16 mouse cellular contexts compared by ENCODE assay signal in the genomic region with DNA sequence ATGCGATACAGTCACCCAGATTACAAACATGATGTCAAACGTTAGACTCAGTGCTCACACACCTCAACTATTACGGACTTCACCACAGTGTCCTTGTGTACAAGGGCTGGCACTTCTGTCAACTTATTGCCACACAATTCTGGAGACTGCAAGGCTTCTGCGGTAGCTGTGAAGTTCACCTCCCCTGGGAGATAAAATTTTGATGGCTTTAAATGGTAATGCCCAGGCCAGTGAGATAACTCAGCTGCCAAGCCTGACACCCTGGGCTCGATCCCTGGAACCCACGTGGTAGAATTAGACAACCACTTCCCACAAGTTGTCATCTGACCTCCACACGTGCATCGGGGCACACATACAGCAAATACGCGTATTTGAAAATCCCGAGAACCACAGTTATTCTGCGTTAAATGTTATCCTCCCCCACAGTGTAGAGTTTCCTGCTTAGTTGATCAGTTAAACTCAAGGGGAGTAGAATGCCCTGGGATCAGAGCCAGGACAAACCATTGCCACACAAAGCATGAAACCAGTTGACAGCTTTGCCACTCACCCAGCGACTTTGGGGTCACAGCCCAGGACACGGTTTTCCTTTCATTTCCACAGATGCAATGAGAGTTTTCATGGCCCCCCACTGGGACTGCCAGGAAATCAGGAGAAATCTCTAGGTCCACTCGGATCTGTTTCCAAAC. TPM values are rescaled to one million over a fixed set of nuclear protein-coding genes. Genes with fewer than 3 reads are reported as not detected.
A peak's percentile ranks its signal among the peaks of the same experiment; 100 is the strongest.
DNase-seq lines count a peak whose midpoint lies in the region; ATAC-seq lines count a peak whose summit lies in the region.
"Had no signal": no experiment of that assay in that cellular context is flagged by ENCODE, and none has a peak within 500 bp of the region (broad histone marks: within the 10 kb centered on the region; RNA-seq: fewer than 3 reads in every experiment).

No protein-coding gene starts in this region.

- no peaks in the 10 kb centered on the region for H3K9me3 ChIP-seq in embryonic facial prominence, embryonic 14.5 days (ENCODE audit: control insufficient read depth, low read length)
- no peaks in the 10 kb centered on the region for H3K9me3 ChIP-seq in embryonic facial prominence, embryonic 10.5 days
- H3K9me3 ChIP-seq in limb, embryonic 12.5 days = no peaks in the 10 kb centered on the region
- no peaks in the 10 kb centered on the region for H3K9me3 ChIP-seq in limb, embryonic 10.5 days (replicated peaks)
- H3K9me3 ChIP-seq in forebrain, embryonic 11.5 days (ENCODE audit: control insufficient read depth, low read length) = no peaks in the 10 kb centered on the region
- no peaks in the 10 kb centered on the region for H3K9me3 ChIP-seq in midbrain, embryonic 14.5 days (ENCODE audit: control insufficient read depth, low read length)
- H3K9me3 ChIP-seq: hindbrain, embryonic 15.5 days; lung, embryonic 15.5 days; midbrain, embryonic 13.5 days; stomach, embryonic 15.5 days had no signal

- DNase-seq in embryonic facial prominence, embryonic 14.5 days (ENCODE audit: low spot score) = peak; percentile 41
- DNase-seq in embryonic facial prominence, embryonic 10.5 days (ENCODE audit: low spot score) = no peak
- DNase-seq in limb, embryonic 10.5 days (ENCODE audit: low spot score) = no peak
- peak; percentile 23 for DNase-seq in heart, postnatal 4 days
- no peak for DNase-seq in forebrain, embryonic 11.5 days (ENCODE audit: low spot score)
- DNase-seq in right cerebral cortex, postnatal 25 days = no peak
- no peak for DNase-seq in midbrain, embryonic 14.5 days
- DNase-seq: cerebellum, adult 2 months; gastrocnemius, adult 2 months; layer of hippocampus, adult 9-11 months had no signal

- peaks cover 5% of the 10 kb centered on the region; the same call in 1 of the 2 replicates for H3K4me1 ChIP-seq in embryonic facial prominence, embryonic 14.5 days (ENCODE audit: control insufficient read depth, insufficient read depth, low read length)
- H3K4me1 ChIP-seq in embryonic facial prominence, embryonic 10.5 days = 0 out of 2 replicates have a peak, but pooled peaks cover 3% of the 10 kb centered on the region
- H3K4me1 ChIP-seq in limb, embryonic 12.5 days (replicated peaks) = no peaks in the 10 kb centered on the region
- H3K4me1 ChIP-seq in limb, embryonic 10.5 days = no peaks in the 10 kb centered on the region
- H3K4me1 ChIP-seq in forebrain, embryonic 11.5 days (replicated peaks; ENCODE audit: control insufficient read depth, insufficient read depth, low read length) = no peaks in the 10 kb centered on the region
- H3K4me1 ChIP-seq in midbrain, embryonic 14.5 days (ENCODE audit: control insufficient read depth, insufficient read depth, low read length) = no peaks in the 10 kb centered on the region
- H3K4me1 ChIP-seq: hindbrain, embryonic 15.5 days; lung, embryonic 15.5 days; midbrain, embryonic 13.5 days; stomach, embryonic 15.5 days had no signal

- H3K9ac ChIP-seq in embryonic facial prominence, embryonic 14.5 days (ENCODE audit: low read depth, low read length) = no peak overlapping the region
- 0 out of 2 replicates have a peak overlapping the region, but pooled peaks have one; percentile 4 for H3K9ac ChIP-seq in limb, embryonic 12.5 days (replicated peaks)
- H3K9ac ChIP-seq in forebrain, embryonic 11.5 days (ENCODE audit: low read length) = no peak overlapping the region
- no peak overlapping the region for H3K9ac ChIP-seq in midbrain, embryonic 14.5 days (replicated peaks; ENCODE audit: low read length)
- H3K9ac ChIP-seq: hindbrain, embryonic 15.5 days; lung, embryonic 15.5 days; midbrain, embryonic 13.5 days; stomach, embryonic 15.5 days had no signal

- WGBS in embryonic facial prominence, embryonic 14.5 days = 55% methylated on average over 15 of the region's 15 CpGs
- WGBS in embryonic facial prominence, embryonic 10.5 days = 77% methylated on average over 15 of the region's 15 CpGs
- 72% methylated on average over 15 of the region's 15 CpGs for WGBS in limb, embryonic 12.5 days
- WGBS in limb, embryonic 10.5 days = 83% methylated on average over 15 of the region's 15 CpGs
- 79% methylated on average over 15 of the region's 15 CpGs for WGBS in forebrain, embryonic 11.5 days
- WGBS in midbrain, embryonic 14.5 days = 73% methylated on average over 15 of the region's 15 CpGs

- no peak overlapping the region for H3K4me2 ChIP-seq in embryonic facial prominence, embryonic 14.5 days (ENCODE audit: low read depth, low read length)
- no peak overlapping the region for H3K4me2 ChIP-seq in limb, embryonic 12.5 days
- H3K4me2 ChIP-seq in forebrain, embryonic 11.5 days (ENCODE audit: low read depth, low read length, severe bottlenecking) = no peak overlapping the region
- H3K4me2 ChIP-seq in midbrain, embryonic 14.5 days (ENCODE audit: low read length) = no peak overlapping the region
- H3K4me2 ChIP-seq: hindbrain, embryonic 15.5 days; lung, embryonic 15.5 days; midbrain, embryonic 13.5 days; stomach, embryonic 15.5 days had no signal

- H3K27ac ChIP-seq in embryonic facial prominence, embryonic 14.5 days (replicated peaks; ENCODE audit: low read depth, low read length) = no peak overlapping the region
- no peak overlapping the region for H3K27ac ChIP-seq in embryonic facial prominence, embryonic 10.5 days (replicated peaks)
- H3K27ac ChIP-seq in limb, embryonic 12.5 days = no peak overlapping the region
- H3K27ac ChIP-seq in limb, embryonic 10.5 days = no peak overlapping the region
- H3K27ac ChIP-seq in forebrain, embryonic 11.5 days (ENCODE audit: low read depth, low read length) = no peak overlapping the region
- H3K27ac ChIP-seq in midbrain, embryonic 14.5 days (replicated peaks; ENCODE audit: low read depth, low read length) = no peak overlapping the region
- H3K27ac ChIP-seq: gastrocnemius, adult 2 months; hindbrain, embryonic 15.5 days; lung, embryonic 15.5 days; midbrain, embryonic 13.5 days; stomach, embryonic 15.5 days had no signal

- no peaks in the 10 kb centered on the region for H3K36me3 ChIP-seq in embryonic facial prominence, embryonic 14.5 days (ENCODE audit: control insufficient read depth, insufficient read depth, low read length)
- H3K36me3 ChIP-seq in embryonic facial prominence, embryonic 10.5 days (replicated peaks) = no peaks in the 10 kb centered on the region
- no peaks in the 10 kb centered on the region for H3K36me3 ChIP-seq in limb, embryonic 12.5 days
- no peaks in the 10 kb centered on the region for H3K36me3 ChIP-seq in limb, embryonic 10.5 days
- H3K36me3 ChIP-seq in forebrain, embryonic 11.5 days (ENCODE audit: control insufficient read depth, insufficient read depth, low read length) = no peaks in the 10 kb centered on the region
- no peaks in the 10 kb centered on the region for H3K36me3 ChIP-seq in midbrain, embryonic 14.5 days (ENCODE audit: control insufficient read depth, insufficient read depth, low read length)
- H3K36me3 ChIP-seq: hindbrain, embryonic 15.5 days; lung, embryonic 15.5 days; midbrain, embryonic 13.5 days; stomach, embryonic 15.5 days had no signal

- H3K4me3 ChIP-seq in embryonic facial prominence, embryonic 14.5 days (ENCODE audit: low read depth, low read length) = no peak overlapping the region
- no peak overlapping the region for H3K4me3 ChIP-seq in embryonic facial prominence, embryonic 10.5 days
- no peak overlapping the region for H3K4me3 ChIP-seq in limb, embryonic 12.5 days (replicated peaks)
- H3K4me3 ChIP-seq in limb, embryonic 10.5 days = no peak overlapping the region
- H3K4me3 ChIP-seq in forebrain, embryonic 11.5 days (ENCODE audit: low read depth, low read length) = no peak overlapping the region
- H3K4me3 ChIP-seq in midbrain, embryonic 14.5 days (replicated peaks; ENCODE audit: low read depth, low read length) = no peak overlapping the region
- H3K4me3 ChIP-seq: gastrocnemius, adult 2 months; hindbrain, embryonic 15.5 days; lung, embryonic 15.5 days; midbrain, embryonic 13.5 days; stomach, embryonic 15.5 days had no signal

- no peaks in the 10 kb centered on the region for H3K27me3 ChIP-seq in embryonic facial prominence, embryonic 14.5 days (replicated peaks; ENCODE audit: control insufficient read depth, insufficient read depth, low read length)
- no peaks in the 10 kb centered on the region for H3K27me3 ChIP-seq in embryonic facial prominence, embryonic 10.5 days (replicated peaks; ENCODE audit: low read depth, poor library complexity, severe bottlenecking)
- H3K27me3 ChIP-seq in limb, embryonic 12.5 days = no peaks in the 10 kb centered on the region
- H3K27me3 ChIP-seq in limb, embryonic 10.5 days (ENCODE audit: low read depth, poor library complexity, severe bottlenecking) = no peaks in the 10 kb centered on the region
- no peaks in the 10 kb centered on the region for H3K27me3 ChIP-seq in forebrain, embryonic 11.5 days (ENCODE audit: control insufficient read depth, insufficient read depth, low read length)
- no peaks in the 10 kb centered on the region for H3K27me3 ChIP-seq in midbrain, embryonic 14.5 days (ENCODE audit: control insufficient read depth, insufficient read depth, low read length)
- H3K27me3 ChIP-seq: hindbrain, embryonic 15.5 days; lung, embryonic 15.5 days; midbrain, embryonic 13.5 days; stomach, embryonic 15.5 days had no signal

- ATAC-seq in embryonic facial prominence, embryonic 14.5 days (ENCODE audit: low read depth) = no peak; the same call in 1 of the 2 replicates
- ATAC-seq in limb, embryonic 12.5 days (ENCODE audit: insufficient number of reproducible peaks, insufficient read depth, low FRiP score, low TSS enrichment, low read depth) = no peak
- no peak for ATAC-seq in forebrain, embryonic 11.5 days (replicated peaks; ENCODE audit: low FRiP score)
- no peak for ATAC-seq in midbrain, embryonic 14.5 days (ENCODE audit: low FRiP score, low TSS enrichment)
- ATAC-seq: forebrain, embryonic 16.5 days; midbrain, embryonic 13.5 days had no signal

RNA-seq across cellular contexts. Expression of a gene that starts 31.7 kb away (rescaled TPM):
- 0.46 TPM in 1 of 2 replicates, not detected in the other for polyA plus RNA-seq in embryonic facial prominence, embryonic 14.5 days (2014; fragmentation: Nextera tagmentation; extraction: Ambion mirVana)
- polyA plus RNA-seq in embryonic facial prominence, embryonic 10.5 days (2016; fragmentation: Nextera tagmentation; extraction: Ambion mirVana) = not detected in 2 replicates
- polyA plus RNA-seq in limb, embryonic 12.5 days (2016; fragmentation: Nextera tagmentation; extraction: Ambion mirVana) = not detected in 2 replicates
- polyA plus RNA-seq in limb, embryonic 10.5 days (2016; fragmentation: Nextera tagmentation; extraction: Ambion mirVana) = 0.04 TPM in 1 of 2 replicates, not detected in the other
- total RNA-seq in heart, postnatal 4 days (2021) = 1 to 10 TPM; 1.1 to 2.9 TPM
- polyA plus RNA-seq in forebrain, embryonic 11.5 days (2014; fragmentation: Nextera tagmentation; extraction: Ambion mirVana) = 0.05 TPM in 1 of 2 replicates, not detected in the other
- polyA plus RNA-seq in midbrain, embryonic 14.5 days (2014; fragmentation: Nextera tagmentation; extraction: Ambion mirVana) = 0.20 and 0.21 TPM in 2 replicates
- total RNA-seq: gastrocnemius, adult 2 months had no signal
- polyA plus RNA-seq: cerebellum, adult 2 months; forebrain, embryonic 16.5 days; midbrain, embryonic 13.5 days had no signal

RNA-seq across cellular contexts. Expression of a gene that starts 56.3 kb away (rescaled TPM):
- 295 and 300 TPM in 2 replicates for polyA plus RNA-seq in embryonic facial prominence, embryonic 14.5 days (2014; fragmentation: Nextera tagmentation; extraction: Ambion mirVana)
- polyA plus RNA-seq in embryonic facial prominence, embryonic 10.5 days (2016; fragmentation: Nextera tagmentation; extraction: Ambion mirVana) = 813 and 858 TPM in 2 replicates
- polyA plus RNA-seq in limb, embryonic 12.5 days (2016; fragmentation: Nextera tagmentation; extraction: Ambion mirVana) = 548 and 573 TPM in 2 replicates
- polyA plus RNA-seq in limb, embryonic 10.5 days (2016; fragmentation: Nextera tagmentation; extraction: Ambion mirVana) = 797 and 913 TPM in 2 replicates
- total RNA-seq in heart, postnatal 4 days (2021) = 100 to 1,000 TPM; 199 to 200 TPM
- 601 and 640 TPM in 2 replicates for polyA plus RNA-seq in forebrain, embryonic 11.5 days (2014; fragmentation: Nextera tagmentation; extraction: Ambion mirVana)
- 313 and 363 TPM in 2 replicates for polyA plus RNA-seq in midbrain, embryonic 14.5 days (2014; fragmentation: Nextera tagmentation; extraction: Ambion mirVana)

Comparison
In these comparisons a context has a peak if more than half of its experiments do, and no peak if none do; other contexts are left out.
1. DNase-seq: peak in embryonic facial prominence, embryonic 14.5 days (single experiment) and heart, postnatal 4 days (single experiment); none in embryonic facial prominence, embryonic 10.5 days (single experiment), limb, embryonic 10.5 days (single experiment), forebrain, embryonic 11.5 days (single experiment), right cerebral cortex, postnatal 25 days (single experiment) and midbrain, embryonic 14.5 days (single experiment).